Mouse (Mus musculus): Measurements from ENCODE around the gene Klk1b1.
"Not testable (repeated sequence)": the region's sequence is repeated elsewhere in the genome, so short reads cannot be mapped to it uniquely, and the experiment has no call there.

Klk1b1 gene

GRCm38 (mm10) chr7:44004847-44005246, 38.3 kb downstream of the Klk1b1 start:
- no peak for DNase-seq (ENCODE audit: low read depth, low spot score)

GRCm38 (mm10) chr7:44011868-44012267, 45.3 kb downstream of the Klk1b1 start, which contains the start of gene Klk1b26:
Gene Klk1b26, plus strand, starts transcription at chr7:44012168.
- DNase-seq (ENCODE audit: low read depth, low spot score) = not testable (repeated sequence)

- not testable (repeated sequence) for DNase-seq (ENCODE audit: low read depth, low spot score)
Observed at GRCm38 (mm10) chr7:44014666-44015065, 48.1 kb downstream of the Klk1b1 start.

GRCm38 (mm10) chr7:44015071-44015470, 48.5 kb downstream of the Klk1b1 start:
- DNase-seq (ENCODE audit: low read depth, low spot score) = no peak
